Mouse (Mus musculus): ENCODE data around the gene Cybb. TPM values are rescaled to one million over a fixed set of nuclear protein-coding genes. Genes with fewer than 3 reads are reported as not detected.

Gene Cybb
- polyA plus RNA-seq, 2 experiments: 2.8 to 9.2 TPM

DNA sequence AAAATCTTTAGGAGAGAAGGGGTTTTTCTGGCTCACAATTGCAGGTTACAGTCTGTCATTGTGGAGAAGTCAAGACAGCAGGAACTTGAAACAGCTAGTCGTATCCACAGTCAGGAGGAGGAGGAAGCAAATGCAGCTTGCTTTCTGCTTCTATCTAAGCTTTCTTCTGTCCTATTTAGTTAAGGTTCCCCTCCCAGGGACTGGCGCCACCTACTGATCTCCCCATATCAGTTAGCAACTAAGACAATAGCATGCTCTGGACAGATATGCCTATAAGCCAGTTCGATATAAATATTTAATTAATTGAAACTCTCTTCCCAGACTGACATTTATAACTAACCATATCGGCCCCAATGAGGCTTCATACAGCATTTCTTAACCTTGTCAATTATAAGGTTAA, 46.5 kb downstream of the Cybb start:
- H3K9ac ChIP-seq (replicated peaks): no peak overlapping the region
- no peak for ATAC-seq (ENCODE audit: insufficient read depth)
- no peaks in the 10 kb centered on the region for H3K36me3 ChIP-seq (replicated peaks; ENCODE audit: control insufficient read depth, insufficient read depth, low read depth)
- no peaks in the 10 kb centered on the region for H3K9me3 ChIP-seq (ENCODE audit: control insufficient read depth, low read length)
- DNase-seq (ENCODE audit: low read depth in 3 of 3, low spot score in 3 of 3): no peak
- no peak overlapping the region for H3K27ac ChIP-seq
- TF ChIP-seq EP300 (IDR thresholded peaks at IDR 0.05; ENCODE audit: low read depth): no peak
- TF ChIP-seq CTCF (IDR thresholded peaks at IDR 0.05; ENCODE audit: low read depth): peak; percentile 19; the same call in 1 of the 2 replicates
- 43% methylated on average over 4 of the region's 4 CpGs for WGBS (ENCODE audit: insufficient replicate concordance)
- H3K4me2 ChIP-seq (ENCODE audit: low read depth): no peak overlapping the region
- no peaks in the 10 kb centered on the region for H3K4me1 ChIP-seq (replicated peaks; ENCODE audit: control insufficient read depth in 2 of 2, insufficient read depth in 2 of 2, low read length in 1 of 2)
- H3K4me3 ChIP-seq (ENCODE audit: insufficient read depth in 1 of 2, low read depth in 2 of 2, low read length in 2 of 2): no peak overlapping the region
- no peaks in the 10 kb centered on the region for H3K27me3 ChIP-seq (ENCODE audit: control insufficient read depth, insufficient read depth, low read length)

DNA sequence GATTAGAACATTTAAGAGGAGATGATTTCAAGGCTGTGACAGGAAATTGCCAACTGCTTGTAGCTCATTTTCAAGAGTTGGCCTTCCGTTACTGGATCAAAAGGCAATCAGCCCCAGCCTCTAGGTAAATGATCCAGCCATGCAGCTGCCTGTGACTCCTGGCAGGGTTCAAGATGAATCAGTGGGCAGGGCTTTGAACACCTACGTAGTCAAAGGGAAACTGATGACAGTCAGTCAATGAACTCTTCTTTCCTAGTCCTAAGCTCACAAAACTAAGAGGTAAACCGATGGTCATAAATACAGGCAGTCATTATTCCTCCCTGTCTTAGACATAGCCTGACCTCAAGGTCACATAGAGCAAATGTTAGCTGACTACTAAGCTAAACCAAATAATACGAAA, 47.0 kb downstream of the Cybb start:
- H3K9ac ChIP-seq (replicated peaks): no peak overlapping the region
- H3K4me1 ChIP-seq (replicated peaks; ENCODE audit: control insufficient read depth in 2 of 2, insufficient read depth in 2 of 2, low read length in 1 of 2): no peaks in the 10 kb centered on the region
- TF ChIP-seq CTCF (IDR thresholded peaks at IDR 0.05; ENCODE audit: low read depth): no peak
- no peak for TF ChIP-seq EP300 (IDR thresholded peaks at IDR 0.05; ENCODE audit: low read depth)
- H3K4me2 ChIP-seq (ENCODE audit: low read depth): no peak overlapping the region
- DNase-seq (ENCODE audit: low read depth in 3 of 3, low spot score in 3 of 3) (no peak), ATAC-seq (ENCODE audit: insufficient read depth) (no peak)
- H3K27ac ChIP-seq: no peak overlapping the region
- H3K27me3 ChIP-seq (ENCODE audit: control insufficient read depth, insufficient read depth, low read length): no peaks in the 10 kb centered on the region
- no peaks in the 10 kb centered on the region for H3K36me3 ChIP-seq (replicated peaks; ENCODE audit: control insufficient read depth, insufficient read depth, low read depth)
- no peaks in the 10 kb centered on the region for H3K9me3 ChIP-seq (ENCODE audit: control insufficient read depth, low read length)
- no peak overlapping the region for H3K4me3 ChIP-seq (ENCODE audit: insufficient read depth in 1 of 2, low read depth in 2 of 2, low read length in 2 of 2)
- 63% methylated on average over 4 of the region's 4 CpGs for WGBS (ENCODE audit: insufficient replicate concordance)

DNA sequence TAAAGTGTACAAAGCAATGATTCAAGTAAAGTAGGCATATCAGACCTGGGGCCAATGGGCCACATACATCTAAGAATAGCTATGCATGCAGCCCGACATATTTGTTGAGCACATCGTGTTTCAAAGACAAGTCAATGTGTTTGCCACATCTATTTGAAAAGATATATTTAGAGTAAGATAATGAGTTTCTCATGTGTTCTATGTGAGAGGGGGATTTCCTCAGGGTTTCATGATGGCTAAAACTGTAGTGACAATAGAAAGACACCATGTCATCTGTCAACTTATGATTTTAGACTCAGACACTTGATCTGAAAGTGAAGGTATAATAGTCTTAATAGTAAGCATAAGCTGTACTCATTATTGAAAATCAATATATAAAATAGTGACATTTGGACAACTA, 48.3 kb downstream of the Cybb start:
- H3K9me3 ChIP-seq (ENCODE audit: control insufficient read depth, low read length): no peaks in the 10 kb centered on the region
- TF ChIP-seq EP300 (IDR thresholded peaks at IDR 0.05; ENCODE audit: low read depth) (no peak), CTCF (IDR thresholded peaks at IDR 0.05; ENCODE audit: low read depth) (no peak)
- DNase-seq (ENCODE audit: low read depth in 3 of 3, low spot score in 3 of 3) (no peak), ATAC-seq (ENCODE audit: insufficient read depth) (no peak)
- 75% methylated on average over 2 of the region's 2 CpGs for WGBS (ENCODE audit: insufficient replicate concordance)
- H3K9ac ChIP-seq (replicated peaks): no peak overlapping the region
- H3K27me3 ChIP-seq (ENCODE audit: control insufficient read depth, insufficient read depth, low read length): no peaks in the 10 kb centered on the region
- H3K4me3 ChIP-seq (ENCODE audit: insufficient read depth in 1 of 2, low read depth in 2 of 2, low read length in 2 of 2): no peak overlapping the region
- H3K4me2 ChIP-seq (ENCODE audit: low read depth): no peak overlapping the region
- H3K4me1 ChIP-seq (replicated peaks; ENCODE audit: control insufficient read depth in 2 of 2, insufficient read depth in 2 of 2, low read length in 1 of 2): no peaks in the 10 kb centered on the region
- H3K27ac ChIP-seq: no peak overlapping the region
- H3K36me3 ChIP-seq (replicated peaks; ENCODE audit: control insufficient read depth, insufficient read depth, low read depth): no peaks in the 10 kb centered on the region

DNA sequence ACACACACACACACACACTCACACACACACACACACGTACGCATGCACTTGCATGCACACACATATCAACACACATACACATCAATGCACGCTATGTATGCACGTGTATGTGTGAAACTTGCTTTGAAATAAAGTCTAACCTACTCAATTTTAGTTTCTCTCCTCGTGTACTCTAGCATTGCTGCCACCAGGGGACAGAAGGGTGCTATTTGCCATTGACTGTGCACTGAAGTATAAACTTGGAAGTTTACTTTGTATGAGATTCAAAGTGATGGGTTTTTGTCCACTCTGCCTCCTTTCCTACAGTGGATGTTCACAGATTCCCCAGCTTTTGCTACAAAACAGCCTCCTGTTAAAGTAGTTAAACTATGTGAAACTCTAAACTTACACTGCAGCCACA, 73.7 kb downstream of the Cybb start:
- ATAC-seq (ENCODE audit: insufficient read depth) (no peak), DNase-seq (ENCODE audit: low read depth in 3 of 3, low spot score in 3 of 3) (no peak)
- Histone ChIP-seq H3K4me3 (ENCODE audit: insufficient read depth in 1 of 2, low read depth in 2 of 2, low read length in 2 of 2) (no peak overlapping the region), H3K27me3 (ENCODE audit: control insufficient read depth, insufficient read depth, low read length) (no peaks in the 10 kb centered on the region), H3K4me1 (replicated peaks; ENCODE audit: control insufficient read depth in 2 of 2, insufficient read depth in 2 of 2, low read length in 1 of 2) (no peaks in the 10 kb centered on the region), H3K36me3 (replicated peaks; ENCODE audit: control insufficient read depth, insufficient read depth, low read depth) (no peaks in the 10 kb centered on the region), H3K27ac (no peak overlapping the region), H3K9ac (replicated peaks) (no peak overlapping the region), H3K9me3 (ENCODE audit: control insufficient read depth, low read length) (no peaks in the 10 kb centered on the region), H3K4me2 (ENCODE audit: low read depth) (no peak overlapping the region)
- WGBS (ENCODE audit: insufficient replicate concordance): 54% methylated on average over 5 of the region's 5 CpGs
- TF ChIP-seq CTCF (IDR thresholded peaks at IDR 0.05; ENCODE audit: low read depth): peak; percentile 14; the same call in 1 of the 2 replicates
- TF ChIP-seq EP300 (IDR thresholded peaks at IDR 0.05; ENCODE audit: low read depth): no peak

Other genes with a start within 250 kb of the Cybb start
- gene Gm14862, start 230.9 kb downstream of the Cybb start, polyA plus RNA-seq (2012; rRNA removed): 0.41 and 1.5 TPM in 2 replicates
- gene Gm14862, start 230.9 kb downstream of the Cybb start, polyA plus RNA-seq (2014; fragmentation: Nextera tagmentation; extraction: Ambion mirVana): 4.4 and 5.3 TPM in 2 replicates
- 16.9 and 18.2 TPM in 2 replicates for gene Xk, start 215.0 kb downstream of the Cybb start, polyA plus RNA-seq (2012; rRNA removed)
- gene Xk, start 215.0 kb downstream of the Cybb start, polyA plus RNA-seq (2014; fragmentation: Nextera tagmentation; extraction: Ambion mirVana): 21.6 and 23.5 TPM in 2 replicates
- gene H2al1m, start 204.0 kb downstream of the Cybb start, polyA plus RNA-seq (2012; rRNA removed): 2.2 and 3.1 TPM in 2 replicates
- gene H2al1m, start 204.0 kb downstream of the Cybb start, polyA plus RNA-seq (2014; fragmentation: Nextera tagmentation; extraction: Ambion mirVana): 1.8 TPM in 2 replicates
- gene H2al1k, start 137.1 kb downstream of the Cybb start, polyA plus RNA-seq (2012; rRNA removed): not detected in 2 replicates
- gene H2al1k, start 137.1 kb downstream of the Cybb start, polyA plus RNA-seq (2014; fragmentation: Nextera tagmentation; extraction: Ambion mirVana): not detected in 2 replicates
- gene H2al1o, start 84.6 kb upstream of the Cybb start, polyA plus RNA-seq (2012; rRNA removed): not detected in 2 replicates
- not detected in 2 replicates for gene H2al1o, start 84.6 kb upstream of the Cybb start, polyA plus RNA-seq (2014; fragmentation: Nextera tagmentation; extraction: Ambion mirVana)
- gene Dynlt3, start 175.2 kb upstream of the Cybb start, polyA plus RNA-seq (2012; rRNA removed): 7.2 and 13.2 TPM in 2 replicates
- gene Dynlt3, start 175.2 kb upstream of the Cybb start, polyA plus RNA-seq (2014; fragmentation: Nextera tagmentation; extraction: Ambion mirVana): 27.9 TPM in 2 replicates